Mouse (Mus musculus): ENCODE data around the gene Sat2.

The Sat2 gene

GRCm38 (mm10) chr11:69621571-69622268 lies at the start of gene Sat2:
Gene Sat2 (plus strand): TSS chr11:69622024.
- DNase-seq (ENCODE audit: low read depth in 2 of 2, low spot score in 2 of 2), result no peak

- peak; percentile 20 to 22 for DNase-seq (ENCODE audit: low read depth in 2 of 2, low spot score in 2 of 2)
Observed at GRCm38 (mm10) chr11:69575220-69575619, 46.6 kb upstream of the Sat2 start.

GRCm38 (mm10) chr11:69576307-69576706 lies 45.5 kb upstream of the Sat2 start:
- no peak for DNase-seq (ENCODE audit: low read depth in 2 of 2, low spot score in 2 of 2)

DNA sequence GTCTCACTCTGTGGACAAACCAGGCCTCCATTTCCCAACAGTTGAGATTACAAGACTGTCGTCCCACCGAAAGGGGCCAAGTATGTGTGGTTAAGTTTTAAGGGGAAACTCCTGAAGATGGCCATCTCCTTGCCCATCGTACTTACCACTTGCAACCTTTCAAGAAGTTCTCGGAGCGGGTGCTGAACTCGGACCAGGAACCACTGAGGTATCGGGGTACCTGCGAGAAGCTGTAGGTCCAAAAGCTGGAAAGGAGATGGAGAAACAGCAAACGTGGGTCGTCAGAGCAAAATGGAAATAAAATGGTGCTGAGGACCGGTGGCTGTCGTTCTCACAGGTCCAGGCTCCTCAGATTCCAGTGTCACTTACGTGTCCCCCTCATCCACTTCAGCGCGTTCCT lies 43.5 kb upstream of the Sat2 start:
- no peak for DNase-seq (ENCODE audit: low read depth in 2 of 2, low spot score in 2 of 2)

DNA sequence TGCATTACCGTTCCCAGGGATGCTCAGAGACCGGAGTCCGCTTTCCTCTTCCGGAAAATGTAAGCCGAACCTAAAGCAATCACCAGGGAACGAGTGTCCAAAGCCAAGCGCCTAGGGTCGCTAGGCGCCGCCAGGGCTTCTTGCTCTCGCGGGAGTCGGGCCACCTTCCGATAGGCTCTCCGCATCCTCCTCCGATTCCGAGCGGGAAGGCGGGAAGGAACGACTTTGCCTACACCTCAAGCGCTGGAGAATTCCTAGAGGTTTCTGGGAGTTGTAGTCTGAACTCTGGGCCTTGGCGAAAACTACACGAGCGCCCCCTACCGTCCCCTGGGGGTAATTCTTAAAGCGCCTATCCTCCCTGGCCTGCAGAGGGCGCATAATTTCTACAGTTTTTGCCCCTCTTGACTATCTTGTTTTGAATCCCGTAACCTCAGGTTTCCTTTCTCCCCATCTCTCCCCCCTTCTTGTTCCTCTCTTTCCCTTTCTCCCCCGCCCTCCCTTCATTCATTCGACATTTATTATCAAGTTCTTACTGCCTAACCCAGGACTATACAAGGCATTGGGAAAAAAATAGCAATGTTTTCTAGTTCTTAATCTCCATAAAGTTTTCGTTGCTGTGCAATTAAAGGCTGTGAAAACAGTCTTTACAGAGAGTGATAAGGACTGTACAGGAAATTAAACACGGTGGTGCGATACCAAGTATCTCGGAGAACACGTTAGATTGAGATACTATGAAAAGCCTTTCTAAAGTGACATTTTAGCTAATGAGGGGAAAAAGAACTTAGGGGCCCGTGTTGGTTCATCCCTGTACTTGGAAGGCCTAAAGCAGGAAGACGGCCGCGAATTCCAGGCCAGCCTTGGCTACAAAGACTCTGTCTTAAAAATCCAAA lies 42.5 kb upstream of the Sat2 start:
- DNase-seq (ENCODE audit: low read depth in 2 of 2, low spot score in 2 of 2), result peak; percentile 96 to 98

DNA sequence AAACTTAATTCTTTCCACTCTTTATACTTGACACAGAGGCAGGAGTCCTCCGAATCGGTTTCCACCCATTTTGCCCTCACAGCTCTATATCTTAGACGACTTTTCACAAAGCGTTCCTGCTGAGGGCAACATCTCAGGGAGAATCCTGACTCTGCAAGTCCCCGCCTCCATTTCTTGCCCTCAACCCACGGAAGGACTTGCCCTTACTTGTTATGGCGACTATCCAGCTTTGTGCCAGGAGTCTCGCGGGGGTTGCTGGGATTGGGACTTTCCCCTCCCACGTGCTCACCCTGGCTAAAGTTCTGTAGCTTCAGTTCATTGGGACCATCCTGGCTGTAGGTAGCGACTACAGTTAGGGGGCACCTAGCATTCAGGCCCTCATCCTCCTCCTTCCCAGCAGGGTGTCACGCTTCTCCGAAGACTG lies 41.7 kb upstream of the Sat2 start, which contains the start of the genes Wrap53 and Trp53:
TSS of gene Wrap53 (minus strand) at position 165 of the 424 bp plus-strand sequence.
TSS of gene Trp53 (plus strand) at position 269 of the 424 bp plus-strand sequence.
- DNase-seq (ENCODE audit: low read depth in 2 of 2, low spot score in 2 of 2), result peak; percentile 83 to 84

DNA sequence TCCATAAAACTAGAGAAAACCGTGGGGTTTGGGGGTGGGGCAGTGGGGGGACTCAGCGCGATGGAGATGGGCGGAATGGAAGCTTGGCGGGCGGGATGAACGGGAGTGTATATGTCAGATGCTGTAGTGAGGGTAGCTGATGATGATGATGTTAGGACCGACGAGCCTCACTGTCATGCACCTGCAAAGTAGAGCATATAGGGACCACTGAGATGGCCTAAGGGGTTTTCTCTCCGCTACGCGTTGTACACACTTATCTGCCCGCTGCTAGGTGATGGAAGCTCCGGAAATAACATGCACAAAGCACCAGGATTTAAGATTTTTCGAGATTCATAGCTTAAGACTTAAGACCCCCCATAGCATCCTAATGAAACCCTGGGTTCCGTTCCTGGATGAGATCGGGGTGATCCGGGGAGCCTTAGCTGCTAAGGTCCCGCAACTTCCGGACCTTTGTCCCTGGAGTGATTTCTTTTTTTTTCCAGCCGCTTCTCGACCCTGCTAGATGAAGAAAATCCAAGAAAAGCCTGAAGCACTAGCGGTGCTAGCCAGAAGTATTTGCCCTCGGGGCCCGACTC lies 41.2 kb upstream of the Sat2 start:
- peak in 1 of 2 experiments; percentile 42 for DNase-seq (ENCODE audit: low read depth in 2 of 2, low spot score in 2 of 2)

DNA sequence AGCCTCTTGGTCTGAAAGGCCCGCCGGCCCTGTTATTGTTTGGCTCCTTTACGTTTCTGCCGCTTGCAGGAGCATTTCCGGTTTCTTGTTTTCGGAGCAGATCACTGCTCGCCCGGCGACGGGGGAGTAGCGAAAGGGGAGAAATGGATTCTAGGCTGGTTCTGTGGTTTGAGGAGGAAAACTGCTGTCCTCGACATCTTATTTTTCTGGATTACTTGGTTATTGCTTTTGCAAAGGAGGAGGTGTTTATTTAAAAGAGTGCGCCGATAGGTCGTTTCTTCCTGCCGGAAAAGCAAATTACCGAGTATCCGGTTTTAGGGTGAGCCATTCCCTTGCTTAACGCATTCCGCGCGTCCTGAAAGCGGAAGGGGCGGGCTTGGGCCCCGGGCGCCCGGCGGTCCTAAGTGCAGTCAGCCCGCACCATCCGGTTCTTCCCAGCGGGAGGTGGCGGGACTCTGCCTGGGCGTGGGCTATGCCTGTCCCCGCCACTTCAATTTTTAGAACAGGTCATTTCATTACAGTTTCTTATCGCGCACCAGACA lies 40.6 kb upstream of the Sat2 start:
- DNase-seq (ENCODE audit: low read depth in 2 of 2, low spot score in 2 of 2), result peak; percentile 75 to 83

DNA sequence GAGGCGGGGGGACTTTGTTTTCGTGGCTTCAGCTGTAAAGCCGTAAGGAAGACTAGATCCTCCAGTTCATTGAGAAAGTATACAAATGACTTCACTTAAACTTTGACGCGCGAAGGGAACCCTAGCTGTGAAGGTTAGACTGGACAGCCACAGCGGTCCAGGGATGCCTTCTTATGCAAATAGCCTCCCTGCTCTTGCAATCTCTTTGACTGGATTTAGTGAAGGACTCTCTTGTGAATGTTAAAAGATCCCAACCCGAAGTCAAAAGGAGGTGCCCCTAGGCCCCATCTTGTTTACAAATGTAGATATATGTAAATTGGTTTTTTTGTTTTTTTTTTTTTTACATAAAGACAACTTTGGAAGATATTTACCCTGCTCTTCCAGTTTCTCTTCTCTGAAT lies 40.0 kb upstream of the Sat2 start:
- no peak for DNase-seq (ENCODE audit: low read depth in 2 of 2, low spot score in 2 of 2)

GRCm38 (mm10) chr11:69582230-69582805 lies 39.5 kb upstream of the Sat2 start:
- no peak for DNase-seq (ENCODE audit: low read depth in 2 of 2, low spot score in 2 of 2)

DNA sequence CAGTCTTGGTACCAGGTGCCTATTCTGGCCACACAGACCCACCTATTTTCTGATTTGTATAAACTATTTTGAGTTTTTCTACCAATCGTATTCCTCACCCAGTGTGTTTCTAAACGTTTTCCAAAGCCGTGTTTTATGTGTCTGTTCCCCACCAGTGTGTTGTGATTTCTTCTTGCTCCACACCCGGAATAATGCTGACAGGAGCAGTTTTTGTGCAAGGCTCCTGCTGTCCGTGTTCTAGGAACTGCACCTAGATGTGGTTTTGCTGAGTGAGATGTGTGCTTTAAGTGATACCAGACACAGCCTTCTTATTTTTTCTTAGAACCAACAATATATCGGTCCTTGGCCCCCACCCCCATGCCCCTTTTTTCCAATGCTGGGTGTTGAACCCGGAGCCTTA lies 37.8 kb upstream of the Sat2 start:
- DNase-seq (ENCODE audit: low read depth in 2 of 2, low spot score in 2 of 2), result no peak

DNA sequence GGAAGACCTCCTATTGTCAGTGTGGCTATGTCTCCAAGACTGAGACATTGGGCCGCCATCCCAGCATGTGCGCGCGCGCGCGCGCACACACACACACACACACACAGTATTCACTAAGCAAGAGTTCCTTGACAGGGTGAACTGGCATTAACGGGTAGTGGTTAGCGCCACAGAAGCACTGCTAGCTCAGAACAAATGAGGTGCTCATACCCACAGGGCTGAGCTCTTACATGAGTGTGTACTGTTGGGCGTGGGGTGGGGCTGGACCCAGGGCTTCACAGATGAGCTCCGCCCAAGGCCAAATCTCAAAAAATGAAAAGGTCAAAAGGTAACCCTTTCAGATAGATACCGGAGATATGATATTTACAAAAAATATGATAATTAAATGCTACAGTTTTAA lies 36.9 kb upstream of the Sat2 start:
- no peak for DNase-seq (ENCODE audit: low read depth in 2 of 2, low spot score in 2 of 2)

DNA sequence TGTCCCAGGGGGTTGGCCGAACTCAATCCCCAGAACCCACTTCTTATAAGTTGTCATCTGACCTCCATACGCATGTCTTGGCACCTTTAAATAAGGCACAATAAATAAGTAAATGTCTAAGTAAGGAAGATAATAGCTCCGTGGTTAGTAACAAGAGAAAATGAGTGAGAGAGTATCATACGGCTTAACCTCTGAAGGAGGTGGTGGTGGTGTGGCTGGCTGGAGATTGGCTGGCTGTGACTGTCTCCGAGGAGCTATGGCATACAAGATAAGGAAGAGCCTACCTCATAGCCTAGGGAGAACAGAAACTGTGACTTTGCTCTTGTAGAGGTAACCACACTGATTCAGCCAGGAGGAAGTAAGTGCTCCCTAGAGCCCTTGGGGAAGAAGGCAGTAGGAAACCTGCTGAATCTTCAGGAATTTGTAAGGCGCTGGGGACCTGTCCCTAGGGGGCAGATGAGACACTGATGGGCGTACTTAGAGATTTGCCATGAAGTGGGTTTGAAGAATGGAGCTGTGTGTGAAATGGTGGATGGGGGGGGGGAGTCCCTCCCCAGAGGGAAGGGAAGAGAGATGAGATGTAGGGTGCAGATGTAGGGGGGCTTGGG lies 36.0 kb upstream of the Sat2 start:
- DNase-seq (ENCODE audit: low read depth in 2 of 2, low spot score in 2 of 2), result no peak

DNA sequence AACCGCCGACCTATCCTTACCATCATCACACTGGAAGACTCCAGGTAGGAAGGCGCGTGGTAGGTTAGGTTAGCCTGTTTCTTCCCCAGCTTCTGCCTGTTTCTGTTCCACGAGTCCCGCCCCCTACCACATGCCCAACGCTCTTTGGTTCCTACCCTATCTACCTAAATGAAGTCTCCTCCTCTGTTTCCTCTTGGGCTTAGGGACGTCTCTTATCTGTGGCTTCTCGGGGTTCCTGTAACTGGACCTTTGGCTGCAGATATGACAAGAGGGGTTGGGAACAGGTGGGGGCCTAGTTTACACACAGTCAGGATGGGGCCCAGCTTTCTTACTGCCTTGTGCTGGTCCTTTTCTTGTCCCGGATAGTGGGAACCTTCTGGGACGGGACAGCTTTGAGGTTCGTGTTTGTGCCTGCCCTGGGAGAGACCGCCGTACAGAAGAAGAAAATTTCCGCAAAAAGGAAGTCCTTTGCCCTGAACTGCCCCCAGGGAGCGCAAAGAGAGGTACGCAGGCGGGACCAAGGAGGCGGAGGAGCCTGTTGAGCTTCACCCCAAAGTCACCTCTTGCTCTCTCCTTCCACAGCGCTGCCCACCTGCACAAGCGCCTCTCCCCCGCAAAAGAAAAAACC lies 32.5 kb upstream of the Sat2 start:
- DNase-seq (ENCODE audit: low read depth in 2 of 2, low spot score in 2 of 2), result no peak

DNA sequence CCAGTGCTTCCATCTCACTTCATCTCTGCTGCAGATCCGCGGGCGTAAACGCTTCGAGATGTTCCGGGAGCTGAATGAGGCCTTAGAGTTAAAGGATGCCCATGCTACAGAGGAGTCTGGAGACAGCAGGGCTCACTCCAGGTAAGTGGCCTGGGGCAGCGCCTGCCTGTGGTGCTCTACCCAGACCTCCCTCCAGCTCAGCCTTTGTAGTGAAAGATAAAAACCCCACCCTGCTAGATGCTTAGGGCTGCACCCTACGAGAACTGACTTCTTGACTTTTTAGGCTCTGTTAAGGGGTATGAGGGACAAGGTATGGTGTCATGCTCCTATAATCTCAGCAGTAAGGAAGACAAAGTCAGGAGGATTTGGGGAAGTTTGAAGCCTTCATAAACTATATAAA lies 31.2 kb upstream of the Sat2 start:
- DNase-seq (ENCODE audit: low read depth in 2 of 2, low spot score in 2 of 2), result no peak

DNA sequence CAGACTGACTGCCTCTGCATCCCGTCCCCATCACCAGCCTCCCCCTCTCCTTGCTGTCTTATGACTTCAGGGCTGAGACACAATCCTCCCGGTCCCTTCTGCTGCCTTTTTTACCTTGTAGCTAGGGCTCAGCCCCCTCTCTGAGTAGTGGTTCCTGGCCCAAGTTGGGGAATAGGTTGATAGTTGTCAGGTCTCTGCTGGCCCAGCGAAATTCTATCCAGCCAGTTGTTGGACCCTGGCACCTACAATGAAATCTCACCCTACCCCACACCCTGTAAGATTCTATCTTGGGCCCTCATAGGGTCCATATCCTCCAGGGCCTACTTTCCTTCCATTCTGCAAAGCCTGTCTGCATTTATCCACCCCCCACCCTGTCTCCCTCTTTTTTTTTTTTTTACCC lies 30.4 kb upstream of the Sat2 start:
- no peak for DNase-seq (ENCODE audit: low read depth in 2 of 2, low spot score in 2 of 2)

DNA sequence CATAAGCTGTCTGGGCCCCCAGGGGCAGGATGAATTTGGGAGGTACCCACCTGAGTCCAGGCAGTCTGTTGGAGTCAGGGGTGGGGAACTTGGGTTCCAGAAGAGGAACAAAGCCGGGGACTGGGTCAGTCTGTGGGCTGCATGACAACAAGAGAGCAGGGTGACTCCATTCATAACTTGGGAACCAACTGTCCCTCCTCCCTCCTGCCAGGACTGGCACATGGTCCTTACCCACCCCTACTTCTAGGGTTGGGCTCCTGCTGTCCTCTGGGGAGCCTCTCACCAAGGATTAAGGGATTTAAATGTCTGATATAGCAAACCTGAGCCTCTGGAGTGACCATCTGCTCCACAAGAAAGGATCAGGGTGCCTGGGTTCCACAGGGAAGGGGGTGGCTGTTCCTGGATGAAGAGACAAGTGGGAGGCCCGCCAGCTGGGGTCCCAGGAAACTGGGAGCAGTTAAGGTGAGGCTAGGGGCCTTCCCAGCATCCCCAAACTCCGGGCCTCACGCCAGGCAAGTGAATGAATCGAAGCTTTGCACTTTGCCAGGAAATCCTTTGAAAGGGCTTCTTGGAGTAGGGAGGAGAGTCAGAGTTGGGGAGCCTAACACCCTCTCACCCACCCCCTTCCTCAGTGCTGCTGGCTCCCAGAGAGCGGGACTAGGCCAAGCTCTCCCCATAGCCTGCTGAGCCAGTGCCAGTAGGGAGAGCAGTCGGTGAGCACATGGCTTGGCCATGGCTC lies 29.8 kb upstream of the Sat2 start:
- no peak for DNase-seq (ENCODE audit: low read depth in 2 of 2, low spot score in 2 of 2)

GRCm38 (mm10) chr11:69592799-69593198 lies 29.0 kb upstream of the Sat2 start:
- no peak for DNase-seq (ENCODE audit: low read depth in 2 of 2, low spot score in 2 of 2)

DNA sequence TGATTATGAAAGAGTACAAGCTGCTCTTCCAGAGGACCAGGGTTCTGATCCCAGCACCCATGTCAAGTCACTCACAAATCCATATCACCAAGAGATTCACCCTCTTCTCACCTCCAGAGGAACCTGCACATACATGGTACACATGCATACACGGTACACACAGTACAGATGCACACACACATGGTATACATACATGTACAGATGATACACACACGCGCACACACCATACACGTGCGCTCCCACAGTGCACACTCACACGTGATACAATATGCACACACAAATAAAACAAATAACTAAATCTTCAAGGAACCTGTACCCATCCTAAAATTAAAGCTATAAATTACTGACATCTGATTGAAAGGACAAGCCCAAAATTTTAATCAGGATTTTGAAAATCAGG lies 27.0 kb upstream of the Sat2 start:
- no peak for DNase-seq (ENCODE audit: low read depth in 2 of 2, low spot score in 2 of 2)

- DNase-seq (ENCODE audit: low read depth in 2 of 2, low spot score in 2 of 2), result no peak
Observed at GRCm38 (mm10) chr11:69599436-69599835, 22.4 kb upstream of the Sat2 start.

Measured in CD8-positive naive resting alpha-beta T cell, adult 2 months (primary cell).